Mouse (Mus musculus) left cerebral cortex, postnatal 14 days (tissue): ENCODE measurements at regions not wholly inside any gene's neighbourhood (a gene's known extent, or its start where the extent isn't known, plus 50 kb on each side); places are given as distances from the start of the nearest gene placed in this dataset.

Source experiments
- DNase-seq, 2 experiments: peaks; one replicate each; pipeline ENCODE4 v3.0.0; 2021 to 2022; ENCODE audit warnings: low spot score in 2 of 2, mixed read lengths in 1 of 2
- intact Hi-C: fragments of 180-260 bp; cut with DNase I; formaldehyde crosslinking; loops from one replicate; pipeline ENCODE4 v1.15.1; 2025

DNA sequence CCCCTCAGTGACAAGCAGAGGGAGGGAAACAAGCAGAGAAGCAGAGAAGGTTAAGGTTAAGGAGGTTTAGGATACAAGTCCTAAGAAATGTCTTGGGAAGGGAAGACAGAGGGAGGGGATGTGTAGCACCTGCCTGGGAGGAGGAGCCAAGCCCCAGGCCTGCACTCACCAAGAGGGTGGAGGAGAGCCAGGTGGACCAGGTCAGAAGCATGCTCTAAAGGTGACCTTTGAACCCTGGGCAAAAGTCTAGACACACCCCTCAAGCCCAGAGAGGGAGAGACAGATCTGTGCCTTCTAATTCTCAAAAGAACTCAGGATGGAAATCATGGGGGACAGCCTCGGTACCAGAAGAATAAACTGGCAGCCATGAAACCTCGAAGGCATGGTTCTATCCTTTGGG is 54.4 kb upstream of the Calm2 start:
- DNase-seq: no peak
- intact Hi-C loops: no loop called here

DNA sequence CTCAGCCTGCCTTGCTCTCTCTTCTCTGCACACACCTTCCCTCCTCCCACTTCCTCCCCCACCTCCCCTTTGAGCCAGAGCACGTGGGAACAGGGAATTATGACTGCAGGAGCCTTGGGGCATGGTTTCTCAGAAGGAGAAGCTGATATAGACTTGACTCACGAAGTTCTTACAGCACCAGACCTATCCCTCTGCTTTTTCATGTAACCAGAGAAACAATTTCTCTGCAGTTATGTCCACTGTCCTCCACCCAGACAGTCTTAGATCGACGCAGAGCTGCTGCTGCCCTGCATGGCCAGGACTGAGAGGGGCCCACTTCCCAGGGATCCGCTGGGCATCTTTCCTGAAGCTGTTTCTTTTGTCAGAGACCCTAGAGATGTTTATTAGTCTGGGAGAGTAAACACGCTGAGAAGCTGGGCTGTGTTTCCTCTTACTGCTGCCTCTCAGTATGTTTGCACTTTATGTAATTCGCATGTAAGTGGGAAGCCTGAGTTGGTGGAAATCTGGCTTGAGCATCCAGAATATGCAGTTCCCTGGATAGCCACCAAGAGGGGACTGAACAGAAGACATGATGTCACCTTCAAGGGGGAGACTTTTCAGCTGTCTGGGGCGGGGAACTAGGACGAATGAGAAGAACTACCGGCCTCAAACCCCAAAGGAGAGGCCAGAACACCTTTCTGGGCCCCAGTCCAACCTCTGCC is 55.1 kb upstream of the Calm2 start:
- DNase-seq: peak; percentile 71 to 92
- intact Hi-C loops: no loop called here

- peak in 1 of 2 experiments; percentile 32 for DNase-seq
- intact Hi-C loops: no loop called here
These were observed 55.9 kb upstream of the Calm2 start for GRCm38 (mm10) chr17:87502388-87503369.

- intact Hi-C loops: no loop called here
- no peak for DNase-seq
These were observed 56.8 kb upstream of the Calm2 start for GRCm38 (mm10) chr17:87503491-87503890.

GRCm38 (mm10) chr17:87504960-87505681 is 58.4 kb upstream of the Calm2 start:
- DNase-seq: peak in 1 of 2 experiments; percentile 42
- intact Hi-C loops: no loop called here

- intact Hi-C loops: no loop called here
These were observed 61.1 kb upstream of the Calm2 start for GRCm38 (mm10) chr17:87507848-87508247.

DNA sequence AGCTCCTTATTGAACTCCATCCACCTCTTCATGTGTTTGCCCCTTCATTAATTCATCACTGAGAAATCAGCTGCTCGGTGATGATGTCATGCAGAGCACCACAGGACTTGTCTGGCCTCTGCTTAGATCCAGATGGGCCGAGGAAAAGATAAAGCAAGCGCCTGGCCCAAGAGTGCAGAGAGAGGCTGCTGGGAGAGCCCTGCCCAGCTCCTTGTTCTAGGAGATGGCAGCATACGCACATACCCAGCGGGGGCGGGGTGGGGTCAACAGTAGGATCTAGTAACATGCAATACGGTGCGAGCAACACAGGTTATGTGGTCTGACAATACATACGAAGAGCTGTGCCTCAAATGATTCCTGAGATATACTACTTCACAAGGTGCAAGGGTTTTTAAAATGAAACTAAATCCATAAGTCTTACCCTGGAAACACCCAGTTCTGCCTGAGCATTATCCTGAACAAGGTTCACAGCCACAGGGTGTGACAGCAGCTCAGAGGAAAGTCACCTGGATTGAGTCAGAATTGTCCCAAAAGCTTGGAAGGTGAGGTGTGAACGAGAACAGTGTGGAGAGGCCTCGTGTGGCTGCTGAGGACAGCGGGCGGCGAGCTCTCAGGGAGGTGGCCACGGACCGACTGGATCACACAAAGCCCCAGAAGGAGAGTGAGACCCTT is 62.0 kb upstream of the Calm2 start:
- intact Hi-C loops: no loop called here
- DNase-seq: no peak

More at GRCm38 (mm10) chr17:87507848-87508247, 61.1 kb upstream of the Calm2 start:
- DNase-seq: no peak

- intact Hi-C loops: no loop called here
- DNase-seq: no peak
These were observed 65.4 kb upstream of the Calm2 start for GRCm38 (mm10) chr17:87512000-87512611.

GRCm38 (mm10) chr17:87513822-87514221 is 67.1 kb upstream of the Calm2 start:
- intact Hi-C loops: no loop called here

DNA sequence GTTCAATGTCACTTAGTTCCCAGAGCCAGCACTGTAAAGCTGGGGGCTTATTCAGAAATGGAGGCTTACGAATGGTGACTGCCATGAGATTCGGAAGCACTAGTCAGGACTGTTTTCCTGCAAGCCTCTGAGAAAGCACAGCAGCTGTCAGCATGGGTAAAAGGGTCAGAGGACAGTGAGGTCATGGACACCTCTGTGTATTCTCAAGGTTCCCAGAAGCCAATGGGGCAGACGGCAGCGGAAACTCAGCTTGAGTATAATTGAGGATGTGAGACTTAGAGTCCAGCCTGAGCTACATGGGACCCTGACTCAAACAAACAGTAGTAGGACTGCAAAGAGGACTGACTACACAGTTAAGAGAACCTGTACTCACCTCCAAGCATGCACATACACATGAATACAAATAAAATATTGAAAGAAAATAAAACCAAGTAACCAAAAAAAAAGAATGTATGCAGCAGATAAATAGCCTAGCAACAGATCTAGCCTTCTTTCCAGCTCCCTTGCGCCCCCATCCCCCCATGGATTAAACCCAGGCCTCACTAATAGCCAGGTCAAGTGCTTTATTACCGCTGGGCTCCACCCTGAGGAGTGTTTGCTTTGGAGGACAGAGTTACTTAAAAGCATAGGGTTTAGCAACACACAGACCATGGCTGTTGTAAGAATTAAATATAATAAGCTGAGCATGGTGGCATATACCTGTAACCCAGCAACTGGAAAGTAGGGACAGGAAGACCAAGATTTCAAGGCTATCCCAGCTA is 67.8 kb upstream of the Calm2 start:
- intact Hi-C loops: no loop called here
- no peak for DNase-seq

More at GRCm38 (mm10) chr17:87513822-87514221, 67.1 kb upstream of the Calm2 start:
- DNase-seq: no peak

- DNase-seq: no peak
- intact Hi-C loops: no loop called here
These were observed 70.5 kb upstream of the Calm2 start for GRCm38 (mm10) chr17:87517258-87517657.

DNA sequence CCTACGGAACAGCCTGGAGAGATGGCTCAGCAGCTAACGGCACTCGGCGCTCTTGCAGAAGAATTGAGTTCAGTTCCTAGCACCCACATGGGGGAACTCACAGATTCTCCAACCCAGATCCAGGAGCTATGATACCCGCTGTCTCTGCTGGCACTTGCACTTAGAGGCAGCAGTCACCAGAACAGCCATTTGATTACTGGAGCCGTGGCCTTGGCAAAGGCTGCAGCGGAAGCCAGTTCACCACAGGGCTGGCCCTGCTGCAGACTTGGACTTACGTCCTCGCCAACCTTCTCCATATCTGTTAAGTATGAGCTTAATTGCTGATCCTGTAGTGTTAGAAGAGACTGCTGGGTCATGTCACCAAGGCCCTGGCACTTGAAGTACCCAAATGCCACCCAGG is 72.7 kb upstream of the Calm2 start:
- intact Hi-C loops: no loop called here
- DNase-seq: no peak

DNA sequence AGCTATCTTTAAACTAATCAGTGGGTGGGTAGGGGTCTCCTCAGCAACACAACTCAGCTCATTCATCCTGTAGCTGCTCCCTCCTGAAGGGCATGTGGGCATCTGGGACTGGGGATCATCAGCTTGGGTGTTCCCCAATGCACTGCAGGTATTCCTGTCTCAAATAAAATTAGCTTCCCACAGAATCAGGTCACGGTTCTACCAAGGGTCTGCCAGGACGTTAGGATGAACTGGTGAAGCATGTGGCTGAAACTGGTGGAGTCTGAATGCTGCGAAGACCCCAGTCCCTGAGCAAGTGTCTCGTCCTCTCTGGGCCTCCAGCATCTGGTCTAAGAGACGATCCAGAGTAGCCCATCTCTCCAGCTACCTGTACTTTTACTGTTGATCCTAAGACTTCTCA is 74.1 kb upstream of the Calm2 start:
- DNase-seq: no peak
- intact Hi-C loops: no loop called here

- DNase-seq: no peak
These were observed 75.0 kb upstream of the Calm2 start for GRCm38 (mm10) chr17:87521622-87522151.

GRCm38 (mm10) chr17:87522500-87523091 is 75.9 kb upstream of the Calm2 start:
- intact Hi-C loops: no loop called here
- DNase-seq: peak in 1 of 2 experiments; percentile 62

More at GRCm38 (mm10) chr17:87521622-87522151, 75.0 kb upstream of the Calm2 start:
- intact Hi-C loops: no loop called here

DNA sequence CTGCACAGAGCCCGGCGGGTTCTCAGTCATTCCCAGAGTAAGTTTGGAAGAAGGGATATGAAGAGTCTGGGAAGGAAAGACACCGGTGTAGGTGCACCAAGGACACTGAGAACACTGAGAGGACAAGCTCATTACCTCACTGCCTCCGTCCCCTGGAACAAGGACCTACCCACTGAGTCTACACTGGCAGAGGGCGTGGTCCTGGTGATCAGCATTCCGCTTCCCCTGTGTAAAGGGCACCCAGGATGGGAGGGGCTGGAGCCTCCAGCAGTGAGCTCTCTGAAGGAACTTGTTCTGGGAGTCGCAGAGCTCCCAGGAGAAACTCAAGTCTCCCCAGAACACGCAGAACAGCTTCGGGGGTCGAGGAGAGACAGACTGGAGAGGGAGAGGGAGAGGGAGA is 76.9 kb upstream of the Calm2 start:
- no peak for DNase-seq
- intact Hi-C loops: no loop called here

- intact Hi-C loops: no loop called here
- no peak for DNase-seq
These were observed 80.4 kb upstream of the Calm2 start for GRCm38 (mm10) chr17:87527174-87527573.
